In the genomic region with DNA sequence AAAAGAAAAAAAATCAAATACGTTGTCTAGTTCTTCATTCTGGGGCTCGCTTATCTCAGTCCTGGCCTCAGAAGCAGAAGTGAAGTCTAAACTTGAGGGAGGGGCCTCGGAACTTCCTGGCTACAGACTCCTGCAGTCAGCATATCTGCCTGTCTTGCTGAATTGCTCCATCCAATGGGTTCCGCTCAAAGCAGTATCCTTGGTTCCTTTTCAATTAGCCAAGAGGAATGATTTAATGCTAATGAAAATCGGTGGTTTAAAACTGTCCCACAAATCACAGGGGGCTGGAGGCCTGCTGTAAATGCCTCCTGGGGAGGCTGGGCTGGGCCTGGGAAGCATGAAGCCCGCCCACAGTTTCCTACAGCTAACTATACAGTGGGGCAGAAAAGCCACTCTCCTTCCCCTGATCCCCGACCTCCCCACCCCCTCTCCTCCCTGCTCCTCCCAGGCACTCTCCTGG, we compare ENCODE assay signal across 12 mouse cellular contexts. TPM values are rescaled to one million over a fixed set of nuclear protein-coding genes. Genes with fewer than 3 reads are reported as not detected.
DNase-seq lines count a peak whose midpoint lies in the region; ATAC-seq and TF ChIP-seq lines count a peak whose summit lies in the region.
"Had no signal": no experiment of that assay in that cellular context is flagged by ENCODE, and none has a peak within 500 bp of the region (broad histone marks: within the 10 kb centered on the region; RNA-seq: fewer than 3 reads in every experiment).

No protein-coding gene starts in this region.

- 0 out of 2 replicates have a peak overlapping the region, but pooled peaks have one; percentile 33 for H3K27ac ChIP-seq in forebrain, embryonic 15.5 days (replicated peaks)
- no peak overlapping the region for H3K27ac ChIP-seq in forebrain, embryonic 14.5 days (ENCODE audit: low read depth, low read length)
- H3K27ac ChIP-seq in liver, postnatal 0 days (ENCODE audit: low read depth), result peak overlapping the region; percentile 41; the same call in 1 of the 2 replicates
- H3K27ac ChIP-seq: limb, embryonic 12.5 days had no signal

- no peak for TF ChIP-seq CTCF in liver, postnatal 0 days (IDR thresholded peaks at IDR 0.05; ENCODE audit: low read depth)

- no peaks in the 10 kb centered on the region for H3K9me3 ChIP-seq in forebrain, embryonic 15.5 days
- H3K9me3 ChIP-seq in forebrain, embryonic 14.5 days (replicated peaks; ENCODE audit: control insufficient read depth, low read length), result no peaks in the 10 kb centered on the region
- no peaks in the 10 kb centered on the region for H3K9me3 ChIP-seq in liver, postnatal 0 days (ENCODE audit: low read length)
- H3K9me3 ChIP-seq: limb, embryonic 12.5 days had no signal

- no peak overlapping the region for H3K9ac ChIP-seq in forebrain, embryonic 15.5 days (replicated peaks)
- H3K9ac ChIP-seq in forebrain, embryonic 14.5 days (ENCODE audit: low read length), result no peak overlapping the region
- no peak overlapping the region for H3K9ac ChIP-seq in liver, postnatal 0 days (replicated peaks)
- H3K9ac ChIP-seq: limb, embryonic 12.5 days had no signal

- no peak for ATAC-seq in forebrain, embryonic 15.5 days (replicated peaks)
- no peak for ATAC-seq in forebrain, embryonic 14.5 days
- 0 out of 2 replicates have a peak, but pooled peaks have one; percentile 44 for ATAC-seq in liver, postnatal 0 days
- no peak for ATAC-seq in erythroblast, adult 5-6 weeks (replicated peaks; ENCODE audit: low FRiP score, poor library complexity, severe bottlenecking)

- no peaks in the 10 kb centered on the region for H3K36me3 ChIP-seq in forebrain, embryonic 15.5 days
- H3K36me3 ChIP-seq in forebrain, embryonic 14.5 days (ENCODE audit: control insufficient read depth, insufficient read depth, low read length), result no peaks in the 10 kb centered on the region
- no peaks in the 10 kb centered on the region for H3K36me3 ChIP-seq in liver, postnatal 0 days (replicated peaks; ENCODE audit: insufficient read depth, low read length)
- H3K36me3 ChIP-seq: limb, embryonic 12.5 days had no signal

- no peak overlapping the region for H3K4me2 ChIP-seq in forebrain, embryonic 15.5 days (replicated peaks)
- H3K4me2 ChIP-seq in forebrain, embryonic 14.5 days (ENCODE audit: low read length), result no peak overlapping the region
- H3K4me2 ChIP-seq in liver, postnatal 0 days (ENCODE audit: low read depth, low read length), result 0 out of 2 replicates have a peak overlapping the region, but pooled peaks have one; percentile 30
- H3K4me2 ChIP-seq: limb, embryonic 12.5 days had no signal

- WGBS in forebrain, embryonic 15.5 days, result 23% methylated on average over 7 of the region's 7 CpGs
- 17% methylated on average over 7 of the region's 7 CpGs for WGBS in forebrain, embryonic 14.5 days
- WGBS in liver, postnatal 0 days (ENCODE audit: insufficient replicate concordance), result 10% methylated on average over 7 of the region's 7 CpGs

- no peak for DNase-seq in forebrain, embryonic 14.5 days (ENCODE audit: low spot score)
- peak; percentile 19 for DNase-seq in urinary bladder, postnatal 14 days (ENCODE audit: low spot score)
- DNase-seq in urinary bladder, postnatal 25 days (ENCODE audit: low spot score), result no peak
- no peak for DNase-seq in liver, postnatal 0 days
- no peak for DNase-seq in right cerebral cortex, adult 18-20 months
- DNase-seq in ovary, adult 18-20 months (ENCODE audit: low spot score), result no peak
- DNase-seq: cerebellum, adult 11 months; gastrocnemius, postnatal 14 days; right cerebral cortex, postnatal 25 days had no signal

- no peaks in the 10 kb centered on the region for H3K27me3 ChIP-seq in forebrain, embryonic 15.5 days
- H3K27me3 ChIP-seq in forebrain, embryonic 14.5 days (replicated peaks; ENCODE audit: control insufficient read depth, insufficient read depth, low read length), result no peaks in the 10 kb centered on the region
- H3K27me3 ChIP-seq in liver, postnatal 0 days (ENCODE audit: insufficient read depth, low read length), result no peaks in the 10 kb centered on the region
- H3K27me3 ChIP-seq: limb, embryonic 12.5 days had no signal

- H3K4me3 ChIP-seq in forebrain, embryonic 15.5 days, result no peak overlapping the region
- no peak overlapping the region for H3K4me3 ChIP-seq in forebrain, embryonic 14.5 days (ENCODE audit: low read depth, low read length)
- no peak overlapping the region for H3K4me3 ChIP-seq in liver, postnatal 0 days (ENCODE audit: low read depth, low read length)
- H3K4me3 ChIP-seq: limb, embryonic 12.5 days had no signal

- no peak for TF ChIP-seq EP300 in liver, postnatal 0 days (IDR thresholded peaks at IDR 0.05; ENCODE audit: low read depth)

- peaks cover 35% of the 10 kb centered on the region for H3K4me1 ChIP-seq in forebrain, embryonic 15.5 days
- peaks cover 13% of the 10 kb centered on the region; the same call in 1 of the 2 replicates for H3K4me1 ChIP-seq in forebrain, embryonic 14.5 days (ENCODE audit: control insufficient read depth, insufficient read depth, low read length)
- H3K4me1 ChIP-seq in liver, postnatal 0 days (ENCODE audit: insufficient read depth), result peaks cover 5% of the 10 kb centered on the region; the same call in 1 of the 2 replicates

RNA-seq across cellular contexts. Expression of gene Nav1, which starts 12.9 kb away (rescaled TPM):
- polyA plus RNA-seq in forebrain, embryonic 15.5 days (2015; fragmentation: Nextera tagmentation; extraction: Ambion mirVana), result 48.1 and 51.1 TPM in 2 replicates
- polyA plus RNA-seq in forebrain, embryonic 14.5 days (2014; fragmentation: Nextera tagmentation; extraction: Ambion mirVana), result 26.1 and 38.3 TPM in 2 replicates
- polyA plus RNA-seq in liver, postnatal 0 days (2015; fragmentation: Nextera tagmentation; extraction: Ambion mirVana), result 0.92 and 0.94 TPM in 2 replicates
- 1.5 and 1.7 TPM in 2 replicates for total RNA-seq in erythroblast, adult 5-6 weeks (2015; ENCODE audit: low replicate concordance)
- 0.77 and 1.4 TPM in 2 replicates for total RNA-seq in erythroblast, adult 5-6 weeks (2017; ENCODE audit: low replicate concordance)

Comparison
In these comparisons a context has a peak if more than half of its experiments do, and no peak if none do; other contexts are left out.
1. RNA of gene Nav1, which starts 12.9 kb away (polyA plus RNA-seq): 48.1 to 51.1 TPM in forebrain, embryonic 15.5 days and 26.1 to 38.3 TPM in forebrain, embryonic 14.5 days; 0.92 to 0.94 TPM in liver, postnatal 0 days; every median in the first group is over 10 times any median in the second.